Mouse (Mus musculus) C2C12 (cell line): ENCODE data around the gene Nfat5.

ENCODE experiments used
- CEBPB ChIP-seq: IDR thresholded peaks from one replicate; pipeline ENCODE4 v1.6.1; 2011; ENCODE audit warnings: low read depth, mild to moderate bottlenecking, control low read depth, moderate library complexity
- CTCF ChIP-seq: IDR thresholded peaks from one replicate; pipeline ENCODE4 v1.5.1; 2011; ENCODE audit not compliant: control insufficient read depth, insufficient read depth, insufficient read length
- FOSL1 ChIP-seq: IDR thresholded peaks from one replicate; pipeline ENCODE4 v1.8.0; 2011; ENCODE audit warnings: mild to moderate bottlenecking, low read length; ENCODE audit not compliant: poor library complexity, insufficient read depth, severe bottlenecking
- MAX ChIP-seq: IDR thresholded peaks from one replicate; pipeline ENCODE4 v1.6.1; 2011; ENCODE audit warnings: mild to moderate bottlenecking, control low read depth
- MYOD1 ChIP-seq: IDR thresholded peaks from one replicate; pipeline ENCODE4 v1.6.1; 2011; ENCODE audit warnings: low read depth; ENCODE audit not compliant: control insufficient read depth, insufficient read length
- MYOG ChIP-seq: IDR thresholded peaks from one replicate; pipeline ENCODE4 v1.6.1; 2011; ENCODE audit not compliant: control insufficient read depth, insufficient read length; ENCODE audit errors: extremely low read depth
- USF1 ChIP-seq: IDR thresholded peaks from one replicate; pipeline ENCODE4 v1.6.1; 2011; ENCODE audit warnings: low read depth, mild to moderate bottlenecking, control low read depth, moderate library complexity

DNA sequence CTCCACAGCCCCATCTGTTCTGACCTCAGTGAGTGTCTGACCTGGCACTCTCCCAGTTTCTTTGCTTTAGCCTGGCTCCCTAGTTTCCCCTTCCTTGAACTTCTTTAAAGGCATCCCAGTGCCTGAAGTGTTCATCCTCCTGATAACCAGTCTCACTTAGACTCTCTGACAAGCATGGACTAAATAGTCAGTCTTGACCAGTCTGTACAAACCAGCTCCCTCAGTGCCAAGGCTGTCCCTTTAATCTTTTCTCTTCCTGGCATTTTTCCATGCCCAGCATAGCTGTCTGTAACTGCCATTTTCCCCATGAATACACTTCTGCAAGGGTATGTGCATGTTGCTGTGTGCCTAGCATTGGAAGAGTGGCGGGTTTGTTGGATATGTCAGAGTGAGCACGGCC lies 91.8 kb downstream of the Nfat5 start:
- TF ChIP-seq CTCF (no peak), MYOG (no peak), USF1 (no peak), MYOD1 (no peak), CEBPB (no peak), MAX (no peak), FOSL1 (no peak)
